Mouse (Mus musculus): Measurements from ENCODE around the gene Zmiz2. TPM values are rescaled to one million over a fixed set of nuclear protein-coding genes. Genes with fewer than 3 reads are reported as not detected.
"Not testable (repeated sequence)": the region's sequence is repeated elsewhere in the genome, so short reads cannot be mapped to it uniquely, and the experiment has no call there.

Zmiz2 gene
- polyA plus RNA-seq, 1 experiment from 2014 or later: 30.2 TPM

DNA sequence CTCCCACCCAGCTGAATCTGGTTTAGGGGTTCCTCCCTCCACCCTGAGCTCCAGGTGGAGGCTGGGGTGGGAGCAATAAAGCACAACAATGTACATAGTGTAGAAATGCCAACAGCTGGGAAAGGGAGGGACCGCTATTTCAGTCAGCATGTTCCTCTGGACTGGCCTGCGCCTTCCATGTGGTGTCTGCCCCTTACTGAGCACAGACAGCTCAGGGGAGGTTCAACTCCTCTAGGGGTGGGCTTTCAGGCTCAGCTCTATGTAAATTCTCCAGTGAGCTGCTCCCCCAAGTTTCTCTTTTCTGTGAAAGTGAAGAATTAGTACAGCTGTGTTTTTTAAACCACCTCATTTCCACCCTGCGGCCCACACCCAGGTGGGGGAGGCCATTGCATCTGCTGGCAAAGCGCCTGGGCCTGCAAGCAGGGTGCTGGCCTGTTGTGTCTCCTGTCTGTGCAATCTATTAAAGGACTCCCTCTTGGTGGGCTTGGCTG lies 16.8 kb downstream of the Zmiz2 start:
- no peak overlapping the region for H3K4me2 ChIP-seq (ENCODE audit: low read length)
- 82% methylated on average over 4 of the region's 4 CpGs for WGBS
- no peaks in the 10 kb centered on the region for H3K27me3 ChIP-seq (ENCODE audit: control insufficient read depth, insufficient read depth, low read depth, low read length)
- no peaks in the 10 kb centered on the region for H3K4me1 ChIP-seq (ENCODE audit: control insufficient read depth, insufficient read depth, low read length)
- H3K27ac ChIP-seq (ENCODE audit: low read length): peak overlapping the region; percentile 60
- H3K9me3 ChIP-seq (replicated peaks; ENCODE audit: control insufficient read depth, low read length, poor library complexity, severe bottlenecking): no peaks in the 10 kb centered on the region
- peaks cover 43% of the 10 kb centered on the region for H3K36me3 ChIP-seq (ENCODE audit: control insufficient read depth, insufficient read depth, low read length)
- ATAC-seq: no peak
- H3K4me3 ChIP-seq (ENCODE audit: low read depth, low read length): no peak overlapping the region
- H3K9ac ChIP-seq (ENCODE audit: low read depth, low read length): no peak overlapping the region; the same call in 1 of the 2 replicates

DNA sequence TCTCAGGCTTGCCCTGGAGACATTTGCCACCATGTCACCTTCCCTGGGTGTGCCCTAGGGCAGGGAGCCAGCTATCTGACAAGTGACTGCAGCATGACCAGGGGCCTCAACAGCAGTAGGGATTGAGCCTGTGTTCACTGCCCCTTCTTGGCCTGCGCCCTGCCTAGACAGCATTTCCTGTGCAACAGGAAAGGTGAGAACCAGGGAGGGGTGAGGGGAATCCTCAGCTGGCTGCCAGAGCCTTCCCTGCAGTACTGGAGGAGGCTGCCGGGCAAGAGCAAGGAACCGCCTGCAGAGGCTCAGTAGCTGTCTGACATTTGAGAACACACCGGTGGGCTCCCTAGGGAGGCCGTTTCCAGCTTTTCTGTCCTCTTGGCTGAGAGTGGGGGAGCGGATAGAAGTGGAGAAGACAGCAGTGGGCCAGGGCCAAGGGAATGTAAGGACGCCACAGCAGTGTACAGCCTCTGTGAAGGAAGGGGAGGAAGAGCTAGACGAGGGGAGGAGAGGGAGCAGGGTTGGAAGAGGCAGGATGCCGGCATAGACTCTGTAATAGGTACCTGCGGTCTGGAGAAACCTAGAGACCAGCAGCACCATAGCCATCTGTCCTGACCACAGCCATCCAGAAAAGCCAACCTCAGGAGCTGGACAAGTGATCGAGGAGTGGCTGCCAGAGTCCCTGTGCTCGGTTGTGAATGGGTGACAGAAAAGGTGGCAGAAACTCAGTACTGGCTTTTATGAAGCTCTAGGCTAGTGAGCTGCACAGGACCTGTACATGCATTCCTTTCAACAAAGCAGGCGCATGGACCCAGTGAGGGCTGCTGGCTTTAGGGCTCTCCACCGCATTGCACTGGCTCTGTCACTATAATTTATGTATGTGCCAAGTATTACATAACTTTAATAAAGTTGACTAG lies 17.6 kb downstream of the Zmiz2 start:
- Histone ChIP-seq H3K4me1 (ENCODE audit: control insufficient read depth, insufficient read depth, low read length) (no peaks in the 10 kb centered on the region), H3K27ac (ENCODE audit: low read length) (peak overlapping the region; percentile 57), H3K36me3 (ENCODE audit: control insufficient read depth, insufficient read depth, low read length) (peaks cover 37% of the 10 kb centered on the region), H3K9me3 (replicated peaks; ENCODE audit: control insufficient read depth, low read length, poor library complexity, severe bottlenecking) (no peaks in the 10 kb centered on the region), H3K4me2 (ENCODE audit: low read length) (no peak overlapping the region), H3K4me3 (ENCODE audit: low read depth, low read length) (no peak overlapping the region), H3K9ac (ENCODE audit: low read depth, low read length) (no peak overlapping the region), H3K27me3 (ENCODE audit: control insufficient read depth, insufficient read depth, low read depth, low read length) (no peaks in the 10 kb centered on the region)
- WGBS: 52% methylated on average over 14 of the region's 14 CpGs
- ATAC-seq: peak; percentile 31; the same call in 1 of the 2 replicates

DNA sequence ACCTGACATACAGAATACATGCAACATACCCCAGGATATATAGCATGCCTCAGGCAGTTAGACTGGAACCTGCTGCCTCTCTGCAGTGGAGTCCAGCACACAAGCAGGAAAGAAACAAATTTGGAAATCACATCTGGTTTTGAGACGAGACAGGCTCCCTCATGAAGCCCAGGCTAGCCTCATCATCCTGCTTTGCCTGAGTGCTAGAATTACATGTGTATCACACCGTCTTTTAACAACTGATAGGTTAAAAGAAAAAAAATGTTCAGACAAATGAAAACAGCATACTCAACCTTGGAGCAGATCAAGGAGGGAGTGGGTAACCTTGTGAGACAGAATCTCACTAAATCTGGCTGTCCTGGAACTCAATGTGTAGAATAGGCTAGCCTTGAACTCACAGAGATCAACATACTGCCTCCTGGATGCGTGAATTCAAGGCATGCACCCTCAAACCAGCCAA lies 18.3 kb downstream of the Zmiz2 start:
- WGBS: 91% methylated on average over 3 of the region's 3 CpGs
- ATAC-seq: no peak
- Histone ChIP-seq H3K27ac (ENCODE audit: low read length) (no peak overlapping the region), H3K4me2 (ENCODE audit: low read length) (no peak overlapping the region), H3K9ac (ENCODE audit: low read depth, low read length) (no peak overlapping the region), H3K4me3 (ENCODE audit: low read depth, low read length) (no peak overlapping the region), H3K9me3 (replicated peaks; ENCODE audit: control insufficient read depth, low read length, poor library complexity, severe bottlenecking) (no peaks in the 10 kb centered on the region), H3K36me3 (ENCODE audit: control insufficient read depth, insufficient read depth, low read length) (peaks cover 34% of the 10 kb centered on the region), H3K27me3 (ENCODE audit: control insufficient read depth, insufficient read depth, low read depth, low read length) (no peaks in the 10 kb centered on the region), H3K4me1 (ENCODE audit: control insufficient read depth, insufficient read depth, low read length) (no peaks in the 10 kb centered on the region)

DNA sequence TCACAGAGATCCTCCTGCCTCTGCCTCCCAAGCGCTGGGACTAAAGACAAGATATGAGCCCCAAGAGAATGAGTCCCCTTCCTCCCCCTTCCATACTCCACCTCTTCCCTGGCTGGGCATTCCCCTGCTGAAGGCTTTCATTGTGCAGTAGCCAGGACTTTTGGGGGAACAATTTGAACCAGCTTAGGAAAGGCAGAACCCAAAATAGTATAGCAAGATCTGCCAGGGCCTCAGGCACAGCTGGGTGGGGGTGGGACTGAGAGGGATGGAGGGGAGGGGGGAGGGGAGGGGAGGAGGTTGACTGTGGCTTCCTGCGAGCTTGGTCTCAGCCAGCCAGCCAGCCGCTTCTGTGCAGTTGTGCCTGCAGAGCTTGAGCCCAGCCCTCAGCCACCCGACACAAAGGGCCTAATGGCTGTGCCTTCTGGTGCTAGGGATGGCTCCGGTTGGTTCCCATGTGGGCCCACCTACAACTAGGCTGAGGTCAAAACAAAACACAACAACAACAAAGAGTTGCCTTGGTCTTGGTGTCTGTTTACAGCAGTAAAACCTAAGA lies 21.3 kb downstream of the Zmiz2 start:
- Histone ChIP-seq H3K27ac (ENCODE audit: low read length) (no peak overlapping the region), H3K4me2 (ENCODE audit: low read length) (no peak overlapping the region), H3K4me3 (ENCODE audit: low read depth, low read length) (no peak overlapping the region), H3K36me3 (ENCODE audit: control insufficient read depth, insufficient read depth, low read length) (peaks cover 4% of the 10 kb centered on the region), H3K9me3 (replicated peaks; ENCODE audit: control insufficient read depth, low read length, poor library complexity, severe bottlenecking) (no peaks in the 10 kb centered on the region), H3K9ac (ENCODE audit: low read depth, low read length) (no peak overlapping the region), H3K27me3 (ENCODE audit: control insufficient read depth, insufficient read depth, low read depth, low read length) (no peaks in the 10 kb centered on the region), H3K4me1 (ENCODE audit: control insufficient read depth, insufficient read depth, low read length) (peaks cover 3% of the 10 kb centered on the region; the same call in 1 of the 2 replicates)
- no peak for ATAC-seq
- WGBS: 54% methylated on average over 5 of the region's 5 CpGs

DNA sequence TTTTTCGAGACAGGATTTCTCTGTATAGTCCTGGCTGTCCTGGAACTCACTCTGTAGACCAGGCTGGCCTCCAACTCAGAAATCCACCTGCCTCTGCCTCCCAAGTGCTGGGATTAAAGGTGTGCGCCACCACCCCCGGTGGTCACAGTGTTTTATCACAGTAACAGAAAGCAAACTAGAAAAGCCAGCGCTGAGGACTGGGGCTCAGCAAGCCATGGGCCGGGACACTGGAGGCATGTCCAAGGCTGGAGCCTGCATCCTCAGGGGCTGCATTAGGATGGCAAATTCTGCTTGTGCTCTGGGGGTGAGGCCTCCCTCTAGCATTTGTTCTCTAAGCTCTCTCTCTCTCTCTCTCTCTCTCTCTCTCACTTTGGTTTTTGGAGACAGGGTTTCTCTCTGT lies 21.9 kb downstream of the Zmiz2 start:
- not testable (repeated sequence) for H3K9me3 ChIP-seq (replicated peaks; ENCODE audit: control insufficient read depth, low read length, poor library complexity, severe bottlenecking); ATAC-seq; H3K4me1 ChIP-seq (ENCODE audit: control insufficient read depth, insufficient read depth, low read length); H3K9ac ChIP-seq (ENCODE audit: low read depth, low read length); H3K27me3 ChIP-seq (ENCODE audit: control insufficient read depth, insufficient read depth, low read depth, low read length); H3K4me2 ChIP-seq (ENCODE audit: low read length); H3K36me3 ChIP-seq (ENCODE audit: control insufficient read depth, insufficient read depth, low read length); H3K27ac ChIP-seq (ENCODE audit: low read length); H3K4me3 ChIP-seq (ENCODE audit: low read depth, low read length)
- 86% methylated on average over 5 of the region's 5 CpGs for WGBS

DNA sequence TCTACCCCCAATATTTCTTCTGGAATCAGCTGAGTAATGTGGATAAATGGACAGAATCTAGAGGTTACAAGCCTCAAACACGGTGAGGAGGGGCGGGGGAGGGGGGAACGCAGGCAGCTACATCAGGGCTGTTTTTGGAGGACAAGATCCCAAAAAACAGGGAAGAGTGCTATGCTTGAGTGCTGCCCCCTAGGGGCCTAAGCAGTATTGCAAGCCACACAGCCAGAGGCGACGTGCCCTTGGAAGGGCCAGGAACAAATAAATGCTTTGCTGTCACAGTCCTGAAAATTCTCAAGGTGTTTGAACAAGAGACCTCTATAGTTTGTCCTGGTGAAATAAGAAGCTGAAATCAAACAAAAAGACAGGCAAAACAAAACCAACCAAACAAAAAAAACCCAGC lies 22.8 kb downstream of the Zmiz2 start:
- no peak overlapping the region for H3K4me2 ChIP-seq (ENCODE audit: low read length)
- peaks cover 3% of the 10 kb centered on the region; the same call in 1 of the 2 replicates for H3K4me1 ChIP-seq (ENCODE audit: control insufficient read depth, insufficient read depth, low read length)
- H3K9ac ChIP-seq (ENCODE audit: low read depth, low read length): no peak overlapping the region
- no peaks in the 10 kb centered on the region for H3K36me3 ChIP-seq (ENCODE audit: control insufficient read depth, insufficient read depth, low read length)
- no peak overlapping the region for H3K4me3 ChIP-seq (ENCODE audit: low read depth, low read length)
- no peak for ATAC-seq
- H3K27ac ChIP-seq (ENCODE audit: low read length): no peak overlapping the region
- H3K9me3 ChIP-seq (replicated peaks; ENCODE audit: control insufficient read depth, low read length, poor library complexity, severe bottlenecking): no peaks in the 10 kb centered on the region
- WGBS: 4% methylated on average over 5 of the region's 5 CpGs
- no peaks in the 10 kb centered on the region for H3K27me3 ChIP-seq (ENCODE audit: control insufficient read depth, insufficient read depth, low read depth, low read length)

DNA sequence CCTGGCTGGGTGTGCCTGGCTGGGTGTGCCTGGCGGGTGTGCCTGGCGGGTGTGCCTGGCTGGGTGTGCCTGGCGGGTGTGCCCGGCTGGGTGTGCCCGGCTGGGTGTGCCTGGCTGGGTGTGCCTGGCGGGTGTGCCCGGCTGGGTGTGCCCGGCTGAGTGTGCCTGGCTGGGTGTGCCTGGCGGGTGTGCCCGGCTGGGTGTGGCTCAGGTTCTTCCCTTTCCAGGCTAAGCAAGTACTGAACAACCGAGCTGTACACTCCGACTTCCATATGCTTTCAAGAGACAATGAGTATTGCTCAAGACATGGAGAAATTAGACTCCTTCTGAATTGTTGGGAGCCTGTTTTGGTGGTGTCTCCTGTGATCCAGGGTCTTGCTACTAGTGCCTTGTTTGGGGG lies 24.4 kb downstream of the Zmiz2 start:
- ATAC-seq: no peak
- no peaks in the 10 kb centered on the region for H3K9me3 ChIP-seq (replicated peaks; ENCODE audit: control insufficient read depth, low read length, poor library complexity, severe bottlenecking)
- no peak overlapping the region for H3K4me2 ChIP-seq (ENCODE audit: low read length)
- peaks cover 15% of the 10 kb centered on the region for H3K4me1 ChIP-seq (ENCODE audit: control insufficient read depth, insufficient read depth, low read length)
- no peak overlapping the region for H3K9ac ChIP-seq (ENCODE audit: low read depth, low read length)
- H3K27me3 ChIP-seq (ENCODE audit: control insufficient read depth, insufficient read depth, low read depth, low read length): no peaks in the 10 kb centered on the region
- H3K4me3 ChIP-seq (ENCODE audit: low read depth, low read length): no peak overlapping the region
- no peak overlapping the region for H3K27ac ChIP-seq (ENCODE audit: low read length)
- 95% methylated on average over 10 of the region's 12 CpGs for WGBS
- H3K36me3 ChIP-seq (ENCODE audit: control insufficient read depth, insufficient read depth, low read length): no peaks in the 10 kb centered on the region; the same call in 1 of the 2 replicates

DNA sequence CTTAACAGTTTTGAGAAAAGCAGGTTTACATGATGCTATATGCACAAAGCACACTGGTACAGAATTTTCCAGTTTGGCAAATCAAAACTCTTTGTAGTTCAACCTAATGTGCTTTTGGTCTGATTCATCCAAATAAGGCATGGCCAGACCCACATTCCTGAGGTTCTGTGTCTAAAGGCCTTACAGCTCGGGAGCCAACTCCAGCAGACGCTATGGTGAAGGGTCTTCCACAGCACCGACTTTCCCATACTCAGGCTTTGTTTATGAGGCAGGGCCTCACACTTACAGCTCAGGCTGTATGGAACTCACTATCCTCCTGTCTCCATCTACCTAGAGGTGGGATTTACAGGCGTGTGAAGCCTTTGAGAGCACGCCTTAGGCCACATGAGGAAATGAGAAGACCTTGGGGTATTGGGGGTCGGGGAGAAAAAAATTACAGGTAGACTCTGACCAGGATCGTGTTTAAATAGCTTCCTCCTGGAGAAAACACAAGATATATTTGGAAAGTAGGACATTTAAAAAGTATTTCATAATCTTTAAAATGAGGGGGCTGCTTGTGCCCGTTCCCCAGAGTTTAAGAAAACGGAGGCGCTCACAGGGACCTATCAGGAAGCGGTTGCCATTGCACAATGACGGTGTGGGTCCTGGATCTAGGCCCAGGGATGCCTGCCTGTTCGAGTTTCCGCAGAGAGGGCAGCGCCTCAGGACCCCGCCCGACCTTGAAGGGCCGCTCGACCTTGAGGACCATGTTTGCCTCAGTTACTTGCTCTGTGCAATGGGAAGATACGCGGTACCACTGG lies 26.1 kb downstream of the Zmiz2 start, which contains the start of gene Ppia:
Gene Ppia, plus strand, starts transcription at position 693 of the 800 bp plus-strand sequence.
- peak within 1 kb of the TSS; percentile 98 for H3K27ac ChIP-seq (ENCODE audit: low read length)
- H3K9me3 ChIP-seq (replicated peaks; ENCODE audit: control insufficient read depth, low read length, poor library complexity, severe bottlenecking): no peaks in the 10 kb centered on the region
- H3K36me3 ChIP-seq (ENCODE audit: control insufficient read depth, insufficient read depth, low read length): peaks cover 11% of the 10 kb centered on the region; the same call in 1 of the 2 replicates
- peak within 1 kb of the TSS; percentile 99 for H3K9ac ChIP-seq (ENCODE audit: low read depth, low read length)
- peak within 1 kb of the TSS; percentile 98 for H3K4me3 ChIP-seq (ENCODE audit: low read depth, low read length)
- no peak; the same call in 1 of the 2 replicates for ATAC-seq
- H3K4me1 ChIP-seq (ENCODE audit: control insufficient read depth, insufficient read depth, low read length): peaks cover 23% of the 10 kb centered on the region
- peak within 1 kb of the TSS; percentile 95 for H3K4me2 ChIP-seq (ENCODE audit: low read length)
- H3K27me3 ChIP-seq (ENCODE audit: control insufficient read depth, insufficient read depth, low read depth, low read length): no peaks in the 10 kb centered on the region
- WGBS: 12% methylated on average over 21 of the region's 21 CpGs

Data from midbrain, embryonic 16.5 days (tissue).